Mouse (Mus musculus) frontal cortex, adult (tissue): ENCODE data around the gene Tmem131.

Experiments
- ATAC-seq: cut with Nextera tagmentation; 2 replicates; pipeline ENCODE4 v1.9.2; 2017; ENCODE audit warnings: mild to moderate bottlenecking, moderate library complexity, mixed read lengths; ENCODE audit not compliant: low TSS enrichment

The Tmem131 gene

DNA sequence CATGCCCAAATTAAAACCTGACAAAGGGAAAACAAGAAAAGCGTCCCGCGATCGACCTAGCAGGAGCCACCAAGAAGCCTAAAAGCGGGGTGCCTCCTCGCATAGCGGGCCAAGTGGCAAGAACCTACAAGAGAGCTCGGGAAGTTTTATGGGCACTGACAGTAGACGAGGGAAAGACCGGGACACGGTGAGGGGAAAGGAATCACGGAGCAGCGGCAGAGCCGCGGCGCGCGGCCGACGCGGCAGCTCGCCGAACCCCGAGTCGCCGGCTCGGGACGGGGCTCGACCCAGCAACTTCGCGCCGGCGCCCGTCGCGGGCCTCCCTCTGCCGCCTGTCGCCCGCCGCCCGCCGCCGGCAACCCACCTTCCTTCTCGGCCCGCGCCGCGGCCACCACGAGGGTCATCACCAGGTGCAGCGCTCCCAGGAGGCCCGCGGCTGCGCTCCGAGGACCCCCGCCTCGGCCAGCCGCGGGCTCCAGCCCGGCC is 4.6 kb downstream of the Tmem131 start:
- ATAC-seq, result peak; percentile 15; the same call in 1 of the 2 replicates

- ATAC-seq, result no peak
These were observed 5.1 kb downstream of the Tmem131 start for GRCm38 (mm10) chr1:36938348-36938747.

GRCm38 (mm10) chr1:36937648-36938047 is 5.8 kb downstream of the Tmem131 start:
- ATAC-seq, result no peak

DNA sequence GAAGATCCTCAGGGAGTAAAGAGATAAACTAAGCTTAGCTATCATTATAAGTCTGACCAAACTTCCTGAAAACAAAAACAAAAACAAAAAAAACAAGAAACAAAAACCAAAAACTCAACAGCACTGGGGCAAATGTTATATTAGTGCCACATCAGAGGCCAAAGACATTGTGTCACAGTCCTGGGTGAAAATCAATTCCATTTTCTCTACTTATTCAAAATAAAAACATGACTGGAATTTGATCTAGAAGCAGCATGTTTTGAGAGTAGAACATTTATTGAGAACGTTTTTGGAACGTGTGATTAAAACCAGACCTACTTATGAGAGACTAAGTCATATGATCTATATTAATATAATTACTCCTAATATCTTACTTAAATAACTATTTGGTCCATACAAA is 6.5 kb downstream of the Tmem131 start:
- ATAC-seq, result no peak

GRCm38 (mm10) chr1:36936567-36936966 is 6.9 kb downstream of the Tmem131 start:
- no peak for ATAC-seq

DNA sequence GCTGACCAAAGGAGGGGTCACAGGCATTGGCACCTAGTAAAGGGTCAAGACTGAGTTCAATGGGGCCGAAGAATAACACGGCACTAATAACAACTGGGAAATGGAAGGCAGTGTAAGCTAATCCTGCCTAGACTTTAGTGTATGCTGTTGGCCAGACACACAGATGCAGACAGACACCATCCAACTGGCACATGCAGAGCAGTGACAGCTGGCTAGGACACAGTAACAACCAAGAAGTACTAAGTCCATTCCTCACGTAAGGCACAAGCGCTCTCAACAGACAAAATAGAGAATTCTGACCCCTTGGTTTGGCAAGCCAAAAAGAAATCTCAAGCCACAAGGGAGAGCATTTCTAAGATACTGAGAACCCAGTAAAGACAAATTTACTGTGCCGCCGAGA is 8.7 kb downstream of the Tmem131 start:
- no peak for ATAC-seq

DNA sequence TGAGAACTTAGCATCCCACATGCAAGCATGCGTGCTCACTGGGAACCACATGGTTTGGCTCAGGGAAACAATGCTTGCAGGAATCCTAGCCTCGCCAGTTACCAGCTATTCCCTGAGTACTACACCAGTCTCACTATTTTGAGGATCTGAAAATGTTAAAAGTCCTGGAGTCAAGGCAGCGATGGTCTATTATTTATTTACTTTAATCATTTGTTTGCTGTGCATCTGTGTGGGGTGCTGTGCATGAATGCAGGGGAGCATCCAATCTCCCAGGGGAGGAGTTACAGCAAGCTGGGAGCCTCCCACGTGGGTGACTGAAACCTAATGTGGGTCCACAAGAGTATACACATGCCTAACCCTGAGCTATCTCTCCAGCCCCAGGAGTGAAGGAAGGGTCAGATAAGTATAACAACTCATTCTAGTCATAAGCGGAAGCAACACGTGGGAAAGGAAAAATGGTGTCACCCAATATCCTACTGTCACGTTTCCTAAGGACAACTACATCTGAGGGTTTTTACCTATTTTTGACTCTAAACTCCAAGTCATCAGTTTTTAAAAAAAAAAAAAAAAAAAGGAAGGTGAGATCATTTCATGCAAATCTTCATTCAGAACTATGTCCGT is 9.4 kb downstream of the Tmem131 start:
- no peak for ATAC-seq

GRCm38 (mm10) chr1:36932231-36932630 is 11.2 kb downstream of the Tmem131 start:
- ATAC-seq, result no peak

GRCm38 (mm10) chr1:36930911-36931310 is 12.6 kb downstream of the Tmem131 start:
- ATAC-seq, result no peak

DNA sequence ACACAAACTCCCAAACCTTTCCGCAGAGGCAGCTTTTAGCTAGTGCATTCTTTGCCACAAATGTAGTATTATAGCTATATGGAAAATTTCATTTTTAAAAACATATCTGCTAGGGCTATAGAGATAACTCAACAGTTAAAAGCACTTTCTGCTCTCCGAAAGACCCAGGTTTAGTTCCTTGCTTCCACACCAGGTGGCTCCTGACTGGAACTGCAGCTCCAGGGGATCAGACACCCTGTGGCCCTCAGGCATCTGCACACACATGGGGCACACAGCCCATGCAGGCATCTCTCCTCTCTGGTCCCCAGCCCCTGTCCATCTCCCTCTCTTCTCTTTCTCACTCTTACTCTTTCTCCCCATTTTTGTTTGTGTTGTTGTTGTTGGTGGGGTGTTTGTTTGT is 13.5 kb downstream of the Tmem131 start:
- ATAC-seq, result no peak

DNA sequence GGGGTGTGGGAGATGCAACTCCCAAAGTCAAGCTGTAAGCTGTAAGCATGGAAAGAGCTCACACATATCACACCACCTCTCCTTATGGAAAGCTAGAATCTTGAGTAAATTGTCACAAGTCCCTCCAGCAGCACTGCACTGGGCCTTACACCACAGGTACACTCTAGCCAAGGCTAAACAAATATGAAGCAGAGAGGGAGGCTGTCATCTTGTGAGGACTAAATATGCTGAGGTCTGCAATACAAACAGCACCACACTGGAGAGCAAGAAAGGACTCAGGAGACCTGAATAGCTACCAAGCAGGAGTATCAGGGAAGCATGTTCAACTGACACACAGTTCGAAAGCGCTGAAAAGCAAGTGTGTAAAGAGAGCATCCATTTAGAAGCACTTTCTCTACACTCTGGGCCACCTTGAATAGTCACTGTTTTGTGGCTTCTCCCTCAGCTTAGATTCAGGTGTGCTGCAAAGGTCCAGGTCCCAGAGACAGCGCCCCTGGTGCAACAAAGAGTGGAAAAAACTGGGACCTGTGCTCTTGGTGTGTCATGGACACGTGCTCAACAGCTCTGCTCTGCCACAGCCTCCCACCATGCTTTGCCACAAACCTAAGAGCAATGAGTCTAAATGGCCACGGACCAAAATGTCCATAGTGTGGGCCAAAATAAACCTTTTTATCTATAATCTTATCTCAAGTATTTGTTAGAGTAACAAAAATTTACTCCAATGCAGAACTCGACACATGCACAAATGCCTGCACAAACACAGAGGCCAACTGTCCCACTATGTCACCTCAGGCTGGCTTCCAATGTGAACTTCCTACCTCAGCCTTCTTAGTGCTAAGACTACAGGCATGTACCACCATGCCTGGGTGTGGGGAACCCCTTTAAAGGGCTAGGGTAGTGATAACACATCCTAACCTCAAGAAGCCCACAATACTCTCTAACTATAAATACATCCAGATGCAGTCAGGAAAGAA is 14.8 kb downstream of the Tmem131 start:
- ATAC-seq, result no peak

DNA sequence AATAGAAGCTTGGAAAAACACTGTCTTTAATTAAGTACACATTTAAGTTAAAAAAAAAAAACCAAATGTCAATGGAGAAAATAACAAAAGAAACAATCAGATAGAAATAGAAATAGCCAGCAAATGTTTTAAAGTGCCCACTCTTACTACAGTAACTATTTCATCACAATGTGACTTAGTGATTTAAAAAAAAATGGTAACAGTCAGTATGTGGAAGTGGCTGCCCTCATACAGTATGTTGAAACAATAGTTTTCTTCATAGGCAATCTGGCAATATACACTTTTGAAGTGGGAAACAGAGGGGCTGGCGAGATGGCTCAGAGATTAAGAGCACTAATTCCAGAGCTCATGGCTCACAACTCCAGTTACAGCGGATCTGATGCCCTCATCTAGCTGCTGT is 15.9 kb downstream of the Tmem131 start:
- ATAC-seq, result no peak

- ATAC-seq, result peak; percentile 48
These were observed 16.7 kb downstream of the Tmem131 start for GRCm38 (mm10) chr1:36926738-36927137.

DNA sequence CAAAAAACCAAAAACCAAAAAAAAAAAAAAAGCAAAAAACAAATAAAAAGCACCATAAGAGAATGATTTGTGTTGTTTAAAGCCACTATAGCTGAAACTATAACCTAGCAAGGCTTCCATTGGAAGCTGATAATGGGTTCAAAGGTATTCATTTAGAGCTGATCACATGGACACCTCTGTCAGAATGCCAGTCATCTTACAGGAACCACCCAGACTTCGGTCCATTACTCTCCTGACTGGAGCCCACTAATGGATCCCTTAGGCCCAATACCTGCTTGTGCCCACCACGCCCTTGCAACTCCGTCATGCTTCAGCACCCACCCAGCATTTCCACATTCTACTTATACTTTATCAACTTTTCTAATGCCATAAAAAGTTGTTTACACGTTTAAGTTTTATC is 17.2 kb downstream of the Tmem131 start:
- no peak for ATAC-seq

DNA sequence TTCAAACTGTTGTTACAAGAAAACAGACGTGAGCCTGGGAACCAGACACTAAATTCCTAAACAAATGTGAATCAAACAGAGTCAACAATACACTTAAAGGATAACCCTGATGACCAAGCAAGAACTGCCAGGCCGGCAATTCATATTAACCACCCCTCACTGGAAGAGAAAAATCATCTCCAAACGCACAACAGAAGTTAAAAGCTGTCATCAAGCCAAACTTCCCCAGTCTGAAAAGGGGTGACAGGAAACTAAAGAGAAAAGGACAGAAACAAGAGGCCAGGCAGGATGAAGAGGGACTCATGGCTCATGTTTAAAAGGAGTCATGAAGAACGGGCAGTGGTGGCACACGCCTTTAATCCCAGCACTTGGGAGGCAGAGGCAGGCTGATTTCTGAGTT is 17.7 kb downstream of the Tmem131 start:
- ATAC-seq, result no peak

- no peak for ATAC-seq
These were observed 18.6 kb downstream of the Tmem131 start for GRCm38 (mm10) chr1:36924853-36925252.

DNA sequence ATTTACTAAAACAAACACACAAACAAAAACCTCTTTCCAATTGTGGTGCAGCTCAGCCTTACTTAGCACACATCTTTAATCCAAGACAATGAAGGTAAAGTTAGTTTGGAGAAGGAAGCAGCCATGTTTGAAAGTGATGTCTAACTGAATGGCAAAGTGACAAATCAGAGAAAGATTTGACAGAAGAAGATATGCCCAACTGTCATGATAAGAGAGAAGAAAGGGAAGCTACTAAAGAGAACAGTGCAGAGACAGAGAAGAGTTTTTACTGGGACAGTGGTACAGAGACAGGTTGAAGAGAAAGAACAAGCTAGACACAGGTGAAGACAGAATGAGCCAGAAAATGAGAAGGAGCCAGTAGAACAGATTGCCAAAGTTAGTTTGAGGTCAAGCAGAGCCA is 19.6 kb downstream of the Tmem131 start:
- no peak for ATAC-seq

GRCm38 (mm10) chr1:36922623-36923421 is 20.6 kb downstream of the Tmem131 start:
- no peak for ATAC-seq

- no peak for ATAC-seq
These were observed 21.7 kb downstream of the Tmem131 start for GRCm38 (mm10) chr1:36921614-36922393.

- ATAC-seq, result peak; percentile 27; the same call in 1 of the 2 replicates
These were observed 22.7 kb downstream of the Tmem131 start for GRCm38 (mm10) chr1:36920726-36921125.

- ATAC-seq, result peak; percentile 68
These were observed 23.2 kb downstream of the Tmem131 start for GRCm38 (mm10) chr1:36920154-36920716.
